Mouse (Mus musculus): ENCODE results near the gene Rundc3b.

The Rundc3b gene

GRCm38 (mm10) chr5:8488701-8489297 is 134.0 kb downstream of the Rundc3b start:
- in situ Hi-C loops (cut with MboI): loop anchor here (25.0 kb wide), 2 partner anchors 349 to 574 kb away; no protein-coding TSS in a partner anchor

- in situ Hi-C loops (cut with MboI): loop anchor here (25.0 kb wide), 2 partner anchors 349 to 574 kb away; no protein-coding TSS in a partner anchor
These were observed 134.6 kb downstream of the Rundc3b start for GRCm38 (mm10) chr5:8487989-8488700.

GRCm38 (mm10) chr5:8456561-8456960 is 166.2 kb downstream of the Rundc3b start:
- in situ Hi-C loops (cut with MboI): no loop called here

GRCm38 (mm10) chr5:8455565-8455964 is 167.2 kb downstream of the Rundc3b start:
- in situ Hi-C loops (cut with MboI): no loop called here

All from mature B cell (primary cell).